Mouse (Mus musculus): ENCODE results near the gene Col5a1.

- TF ChIP-seq POLR2A (IDR thresholded peaks at IDR 0.05; ENCODE audit: control insufficient read depth, extremely low read depth, insufficient read depth, low read length, poor library complexity), result no peak
- no peak for TF ChIP-seq CTCF (IDR thresholded peaks at IDR 0.05; ENCODE audit: borderline replicate concordance, control insufficient read depth, extremely low read depth, insufficient read depth, low read length, poor library complexity)
These were observed 70.5 kb downstream of the Col5a1 start for GRCm38 (mm10) chr2:27956751-27957150.

Data from thymus, adult 2 months (tissue).